ENCODE assay signal across 8 mouse cellular contexts in genomic region chr11:78037831-78038752, GRCm38 (mm10). TPM values are rescaled to one million over a fixed set of nuclear protein-coding genes. Genes with fewer than 3 reads are reported as not detected.
DNase-seq lines count a peak whose midpoint lies in the region; ATAC-seq and TF ChIP-seq lines count a peak whose summit lies in the region.

Gene Flot2 (plus strand): TSS chr11:78037931.

- no peak within 1 kb of the TSS; the same call in 1 of the 2 replicates for H3K27ac ChIP-seq in embryonic facial prominence, embryonic 11.5 days (replicated peaks; ENCODE audit: low read depth, low read length)
- peak within 1 kb of the TSS; percentile 66 for H3K27ac ChIP-seq in kidney, adult 2 months (ENCODE audit: insufficient read depth, low read depth, low read length)
- H3K27ac ChIP-seq in liver, embryonic 12.5 days = peak within 1 kb of the TSS; percentile 90
- H3K27ac ChIP-seq in stomach, embryonic 16.5 days (ENCODE audit: low read length) = peak within 1 kb of the TSS; percentile 85

- no peaks in the 10 kb centered on the region; the same call in 1 of the 2 replicates for H3K36me3 ChIP-seq in embryonic facial prominence, embryonic 11.5 days (replicated peaks; ENCODE audit: control insufficient read depth, insufficient read depth, low read depth, low read length)
- no peaks in the 10 kb centered on the region for H3K36me3 ChIP-seq in kidney, adult 2 months (ENCODE audit: control insufficient read depth, insufficient read depth, low read length)
- H3K36me3 ChIP-seq in liver, embryonic 12.5 days = peaks cover 80% of the 10 kb centered on the region
- H3K36me3 ChIP-seq in myocyte (ENCODE audit: control insufficient read depth, insufficient read depth) = no peaks in the 10 kb centered on the region
- no peaks in the 10 kb centered on the region for H3K36me3 ChIP-seq in stomach, embryonic 16.5 days (ENCODE audit: control insufficient read depth, insufficient read depth, low read length)

- no peaks in the 10 kb centered on the region for H3K27me3 ChIP-seq in embryonic facial prominence, embryonic 11.5 days (ENCODE audit: control insufficient read depth, insufficient read depth, low read length)
- H3K27me3 ChIP-seq in kidney, adult 2 months (replicated peaks; ENCODE audit: control insufficient read depth, insufficient read depth, low read length) = no peaks in the 10 kb centered on the region
- no peaks in the 10 kb centered on the region for H3K27me3 ChIP-seq in liver, embryonic 12.5 days (replicated peaks)
- no peaks in the 10 kb centered on the region for H3K27me3 ChIP-seq in myocyte (ENCODE audit: control insufficient read depth, insufficient read depth, insufficient read length)
- no peaks in the 10 kb centered on the region for H3K27me3 ChIP-seq in stomach, embryonic 16.5 days (ENCODE audit: control insufficient read depth, insufficient read depth, low read length)

- 5% methylated on average over 44 of the region's 55 CpGs for WGBS in embryonic facial prominence, embryonic 11.5 days
- WGBS in kidney, adult 2 months = 2% methylated on average over 55 of the region's 55 CpGs
- 4% methylated on average over 55 of the region's 55 CpGs for WGBS in liver, embryonic 12.5 days (ENCODE audit: insufficient replicate concordance)
- 1% methylated on average over 55 of the region's 55 CpGs for WGBS in stomach, embryonic 16.5 days

- peak within 1 kb of the TSS; percentile 87 for H3K4me2 ChIP-seq in embryonic facial prominence, embryonic 11.5 days (ENCODE audit: low read depth, low read length)
- H3K4me2 ChIP-seq in liver, embryonic 12.5 days = peak within 1 kb of the TSS; percentile 95
- peak within 1 kb of the TSS; percentile 84 for H3K4me2 ChIP-seq in myocyte (ENCODE audit: low read depth)
- H3K4me2 ChIP-seq in stomach, embryonic 16.5 days (ENCODE audit: low read depth, low read length) = peak within 1 kb of the TSS; percentile 84

- H3K9me3 ChIP-seq in embryonic facial prominence, embryonic 11.5 days (replicated peaks; ENCODE audit: control insufficient read depth, low read length) = no peaks in the 10 kb centered on the region
- H3K9me3 ChIP-seq in liver, embryonic 12.5 days (replicated peaks) = 0 out of 2 replicates have a peak, but pooled peaks cover 6% of the 10 kb centered on the region
- no peaks in the 10 kb centered on the region for H3K9me3 ChIP-seq in stomach, embryonic 16.5 days (replicated peaks; ENCODE audit: control insufficient read depth, low read length)

- H3K9ac ChIP-seq in embryonic facial prominence, embryonic 11.5 days (replicated peaks; ENCODE audit: low read length) = peak within 1 kb of the TSS; percentile 86
- peak within 1 kb of the TSS; percentile 86 for H3K9ac ChIP-seq in liver, embryonic 12.5 days
- H3K9ac ChIP-seq in stomach, embryonic 16.5 days (ENCODE audit: low read length) = peak within 1 kb of the TSS; percentile 93

- peak; percentile 84 for ATAC-seq in embryonic facial prominence, embryonic 11.5 days (replicated peaks; ENCODE audit: insufficient number of reproducible peaks, low FRiP score, low TSS enrichment, low read depth)
- peak; percentile 82 for ATAC-seq in liver, embryonic 12.5 days
- peak; percentile 86 for ATAC-seq in stomach, embryonic 16.5 days (ENCODE audit: insufficient read depth, low FRiP score)

- no peak for TF ChIP-seq POLR2A in kidney, adult 2 months (IDR thresholded peaks at IDR 0.05; ENCODE audit: low read depth, low read length)
- TF ChIP-seq POLR2A in myocyte (IDR thresholded peaks at IDR 0.05; ENCODE audit: insufficient read length, low read depth) = peak; percentile 74

- no peaks in the 10 kb centered on the region; the same call in 1 of the 2 replicates for H3K4me1 ChIP-seq in embryonic facial prominence, embryonic 11.5 days (ENCODE audit: control insufficient read depth, insufficient read depth, low read length)
- H3K4me1 ChIP-seq in kidney, adult 2 months (ENCODE audit: control insufficient read depth, insufficient read depth, low read length) = peaks cover 9% of the 10 kb centered on the region; the same call in 1 of the 2 replicates
- peaks cover 65% of the 10 kb centered on the region for H3K4me1 ChIP-seq in liver, embryonic 12.5 days
- H3K4me1 ChIP-seq in stomach, embryonic 16.5 days (ENCODE audit: control insufficient read depth, insufficient read depth, low read length) = peaks cover 20% of the 10 kb centered on the region

- peak within 1 kb of the TSS; percentile 38 for H3ac ChIP-seq in myocyte (ENCODE audit: control insufficient read depth, insufficient read length)

- DNase-seq in 3T3-L1 (ENCODE audit: low read depth, low spot score) = peak; percentile 71
- peak; percentile 82 for DNase-seq in adrenal gland, postnatal 10 days
- peak; percentile 82 for DNase-seq in embryonic facial prominence, embryonic 11.5 days (ENCODE audit: low spot score)
- peak; percentile 42 for DNase-seq in heart, adult 8-10 months (ENCODE audit: low spot score)
- peak; percentile 65 for DNase-seq in kidney, adult 2 months

- TF ChIP-seq CTCF in kidney, adult 2 months (conservative IDR thresholded peaks at IDR 0.05; ENCODE audit: insufficient read depth, insufficient read length, low read depth, low read length) = no peak

- H3K79me2 ChIP-seq in myocyte (ENCODE audit: control insufficient read depth, insufficient read depth) = peaks cover 20% of the 10 kb centered on the region

- peak within 1 kb of the TSS; percentile 88 for H3K4me3 ChIP-seq in embryonic facial prominence, embryonic 11.5 days (ENCODE audit: low read depth, low read length)
- H3K4me3 ChIP-seq in kidney, adult 2 months (ENCODE audit: insufficient read depth, low read depth, low read length) = peak within 1 kb of the TSS; percentile 94
- peak within 1 kb of the TSS; percentile 78 for H3K4me3 ChIP-seq in liver, embryonic 12.5 days
- peak within 1 kb of the TSS; percentile 69 for H3K4me3 ChIP-seq in myocyte
- H3K4me3 ChIP-seq in stomach, embryonic 16.5 days (replicated peaks; ENCODE audit: low read length) = peak within 1 kb of the TSS; percentile 86

TF ChIP-seq in myocyte, 11 proteins besides CTCF, POLR2A, EP300 and RAD21:
- TF ChIP-seq USF1 (IDR thresholded peaks at IDR 0.05; ENCODE audit: low read depth) (no peak), MYOD1 (IDR thresholded peaks at IDR 0.05; ENCODE audit: control insufficient read depth in 1 of 3, insufficient read length in 2 of 3, low read depth in 2 of 3) (no peak), POLR2AphosphoS2 (IDR thresholded peaks at IDR 0.05; ENCODE audit: insufficient read length, low read depth) (peak; percentile 85)
TF ChIP-seq in myocyte: peak in this region for 1.

RNA-seq across cellular contexts. Expression of gene Flot2, which starts in this region (rescaled TPM):
- 10 to 100 TPM; 79.1 to 95.9 TPM for total RNA-seq in adrenal gland, postnatal 10 days (2021)
- polyA plus RNA-seq in embryonic facial prominence, embryonic 11.5 days (2014; fragmentation: Nextera tagmentation; extraction: Ambion mirVana) = 40.4 and 45.7 TPM in 2 replicates
- 10 to 100 TPM; 53.5 to 62.6 (median 56.4) TPM for total RNA-seq in heart, adult 8-10 months (2022)
- 95.0 and 96.9 TPM in 2 replicates for polyA plus RNA-seq in kidney, adult 2 months (2012; rRNA removed)
- 31.7 and 32.0 TPM in 2 replicates for polyA plus RNA-seq in liver, embryonic 12.5 days (2016; fragmentation: Nextera tagmentation; extraction: Ambion mirVana)
- polyA plus RNA-seq in myocyte (2012; fragmentation: generic; extraction: Trizol) = 78.8 TPM
- polyA plus RNA-seq in stomach, embryonic 16.5 days (2015; fragmentation: Nextera tagmentation; extraction: Ambion mirVana) = 59.0 and 61.1 TPM in 2 replicates
